Mouse (Mus musculus): ENCODE results near the gene Kyat3. TPM values are rescaled to one million over a fixed set of nuclear protein-coding genes. Genes with fewer than 3 reads are reported as not detected.

Gene Kyat3
- polyA plus RNA-seq, 1 experiment from 2014 or later: 5.2 TPM

Other genes starting within 250 kb of the Kyat3 start
- 0.06 and 0.08 TPM in 2 replicates for gene Gbp5, start 207.1 kb upstream of the Kyat3 start, polyA plus RNA-seq (2015; fragmentation: Nextera tagmentation; extraction: Ambion mirVana)
- gene Gbp7, start 170.7 kb upstream of the Kyat3 start, polyA plus RNA-seq (2015; fragmentation: Nextera tagmentation; extraction: Ambion mirVana): 1.8 and 1.9 TPM in 2 replicates
- 0.82 and 0.93 TPM in 2 replicates for gene Gbp3, start 141.0 kb upstream of the Kyat3 start, polyA plus RNA-seq (2015; fragmentation: Nextera tagmentation; extraction: Ambion mirVana)
- gene Gbp2b, start 106.2 kb upstream of the Kyat3 start, polyA plus RNA-seq (2015; fragmentation: Nextera tagmentation; extraction: Ambion mirVana): not detected in 2 replicates
- 0.28 and 0.40 TPM in 2 replicates for gene Gbp2, start 80.4 kb upstream of the Kyat3 start, polyA plus RNA-seq (2015; fragmentation: Nextera tagmentation; extraction: Ambion mirVana)
- gene Gtf2b, start 64.0 kb downstream of the Kyat3 start, polyA plus RNA-seq (2015; fragmentation: Nextera tagmentation; extraction: Ambion mirVana): 91.7 and 93.1 TPM in 2 replicates
- gene Pkn2, start 181.0 kb downstream of the Kyat3 start, polyA plus RNA-seq (2015; fragmentation: Nextera tagmentation; extraction: Ambion mirVana): 33.3 and 34.2 TPM in 2 replicates

Measured in forebrain, embryonic 15.5 days (tissue).